Mouse (Mus musculus) neural tube, embryonic 12.5 days (tissue): Measurements from ENCODE around the gene Ifnlr1. TPM values are rescaled to one million over a fixed set of nuclear protein-coding genes. Genes with fewer than 3 reads are reported as not detected.
"Not testable (repeated sequence)": the region's sequence is repeated elsewhere in the genome, so short reads cannot be mapped to it uniquely, and the experiment has no call there.

Experiments
- ATAC-seq: fragments of 200-750 bp; cut with Nextera tagmentation; 2 replicates; pipeline ENCODE4 v1.8.0; 2017; ENCODE audit warnings: low read depth, mild to moderate bottlenecking, moderate TSS enrichment, moderate library complexity; ENCODE audit not compliant: low FRiP score
- H3K27ac ChIP-seq: fragments of 300-500 bp; sonication (generic); 2 replicates; pipeline ENCODE4 v1.5.1; 2016
- H3K27me3 ChIP-seq: fragments of 300-500 bp; sonication (generic); replicated peaks from 2 replicates; pipeline ENCODE4 v1.6.1; 2016; ENCODE audit warnings: mild to moderate bottlenecking
- H3K36me3 ChIP-seq: fragments of 300-500 bp; sonication (generic); 2 replicates; pipeline ENCODE4 v1.6.1; 2016; ENCODE audit warnings: mild to moderate bottlenecking
- H3K4me1 ChIP-seq: fragments of 300-500 bp; sonication (generic); 2 replicates; pipeline ENCODE4 v1.6.1; 2016
- H3K4me2 ChIP-seq: fragments of 300-500 bp; sonication (generic); replicated peaks from 2 replicates; pipeline ENCODE4 v1.6.1; 2016; ENCODE audit warnings: mild to moderate bottlenecking
- H3K4me3 ChIP-seq: fragments of 300-500 bp; sonication (generic); 2 replicates; pipeline ENCODE4 v1.5.1; 2016
- H3K9ac ChIP-seq: fragments of 300-500 bp; sonication (generic); 2 replicates; pipeline ENCODE4 v1.6.1; 2016; ENCODE audit warnings: mild to moderate bottlenecking
- H3K9me3 ChIP-seq: fragments of 300-500 bp; sonication (generic); 2 replicates; pipeline ENCODE4 v1.6.1; 2016; ENCODE audit warnings: mild to moderate bottlenecking
- WGBS: fragments of 180-500 bp; shearing (Covaris S2); methylation state at CpG from one replicate; pipeline ENCODE4 v1.1.7; 2016; 5-methylcytosine and 5-hydroxymethylcytosine counted together
- polyA plus RNA-seq: library from polyadenylated mRNA; unstranded; fragments of >200 nt; fragmentation: Nextera tagmentation; extraction: Ambion mirVana; gene quantifications from 2 replicates; pipeline ENCODE4 v1.2.1, GENCODE M21; 2016

The Ifnlr1 gene
- polyA plus RNA-seq = 0.15 and 0.22 TPM in 2 replicates

DNA sequence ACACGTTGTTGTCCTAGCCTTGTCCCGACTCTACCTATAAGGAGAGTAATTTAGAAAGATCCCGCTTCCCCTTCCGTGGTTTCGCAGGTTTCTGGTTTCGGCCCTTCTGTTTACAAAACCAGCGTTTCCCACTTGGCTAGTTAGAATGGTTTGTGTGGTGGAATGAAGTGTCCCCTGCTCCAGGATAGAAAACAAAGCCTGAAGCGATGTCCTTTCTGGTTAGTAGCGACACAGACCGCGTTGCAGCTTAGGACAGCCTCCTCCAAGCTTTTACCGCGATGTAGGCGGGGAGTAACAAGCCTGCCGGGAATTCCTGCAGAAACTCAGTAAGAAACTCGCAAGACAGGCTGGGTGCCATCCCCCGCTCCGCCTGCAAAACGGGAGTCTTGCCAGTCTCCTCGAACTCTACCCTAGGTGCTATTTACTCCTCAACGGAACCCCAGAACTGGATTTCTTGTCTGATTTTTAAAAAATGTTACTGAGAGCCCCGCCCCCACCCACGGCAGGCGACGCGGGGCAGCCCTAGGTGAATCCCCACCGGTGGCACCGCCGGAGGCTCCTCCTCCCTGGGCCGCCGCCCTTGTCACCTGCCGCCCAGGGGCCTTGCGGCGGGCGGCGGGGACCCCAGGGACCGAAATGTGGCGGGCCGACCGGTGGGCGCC lies at the start of gene Ifnlr1:
TSS of gene Ifnlr1 (plus strand) at position 382 of the 662 bp plus-strand sequence.
- peak within 1 kb of the TSS; percentile 57 for H3K9ac ChIP-seq
- peaks cover 40% of the 10 kb centered on the region for H3K27me3 ChIP-seq
- H3K4me2 ChIP-seq = peak within 1 kb of the TSS; percentile 97
- WGBS = under 1% methylated on average over 41 of the region's 41 CpGs
- no peak within 1 kb of the TSS for H3K27ac ChIP-seq
- peaks cover 12% of the 10 kb centered on the region for H3K4me1 ChIP-seq
- ATAC-seq = no peak
- no peaks in the 10 kb centered on the region for H3K9me3 ChIP-seq
- no peaks in the 10 kb centered on the region for H3K36me3 ChIP-seq
- peak within 1 kb of the TSS; percentile 45 for H3K4me3 ChIP-seq

DNA sequence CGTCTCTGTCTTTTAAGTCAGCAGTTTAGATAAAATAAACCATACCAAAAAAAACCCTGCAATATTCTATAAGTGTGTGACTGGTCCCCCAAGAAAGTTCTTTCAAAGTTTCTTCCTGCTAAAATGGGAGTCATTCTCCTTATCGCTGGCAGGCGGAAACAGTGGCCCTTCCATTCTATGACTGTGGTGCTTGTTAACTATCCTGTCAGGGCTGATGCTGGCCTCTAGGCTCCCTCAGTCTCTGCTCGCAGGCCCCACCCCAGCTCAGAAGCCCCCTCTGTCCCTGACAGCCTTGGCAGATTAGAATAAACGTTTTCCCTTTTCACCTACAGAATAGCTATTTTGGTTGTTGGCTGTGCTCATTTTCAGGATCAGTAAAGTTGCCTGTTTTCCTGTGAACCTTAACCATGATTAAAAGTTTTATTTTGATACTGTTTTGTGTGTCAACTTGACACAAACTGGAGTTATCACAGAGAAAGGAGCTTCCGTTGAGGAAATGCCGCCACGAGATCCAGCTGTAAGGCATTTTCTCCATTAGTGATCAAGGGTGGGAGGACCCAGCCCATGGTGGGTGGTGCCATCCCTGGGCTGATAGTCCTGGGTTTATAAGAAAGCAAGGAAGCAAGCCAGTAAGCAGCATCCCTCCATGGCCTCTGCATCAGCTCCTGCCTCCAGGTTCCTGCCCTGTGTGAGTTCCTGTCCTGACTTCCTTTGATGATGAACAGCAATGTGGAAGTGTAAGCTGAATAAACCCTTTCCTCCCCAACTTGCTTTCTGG lies 44.6 kb upstream of the Ifnlr1 start:
- not testable (repeated sequence) for H3K36me3 ChIP-seq, H3K4me1 ChIP-seq, H3K9me3 ChIP-seq, ATAC-seq, H3K27ac ChIP-seq, H3K4me3 ChIP-seq, H3K4me2 ChIP-seq, H3K9ac ChIP-seq, H3K27me3 ChIP-seq
- WGBS = 83% methylated on average over 8 of the region's 8 CpGs

DNA sequence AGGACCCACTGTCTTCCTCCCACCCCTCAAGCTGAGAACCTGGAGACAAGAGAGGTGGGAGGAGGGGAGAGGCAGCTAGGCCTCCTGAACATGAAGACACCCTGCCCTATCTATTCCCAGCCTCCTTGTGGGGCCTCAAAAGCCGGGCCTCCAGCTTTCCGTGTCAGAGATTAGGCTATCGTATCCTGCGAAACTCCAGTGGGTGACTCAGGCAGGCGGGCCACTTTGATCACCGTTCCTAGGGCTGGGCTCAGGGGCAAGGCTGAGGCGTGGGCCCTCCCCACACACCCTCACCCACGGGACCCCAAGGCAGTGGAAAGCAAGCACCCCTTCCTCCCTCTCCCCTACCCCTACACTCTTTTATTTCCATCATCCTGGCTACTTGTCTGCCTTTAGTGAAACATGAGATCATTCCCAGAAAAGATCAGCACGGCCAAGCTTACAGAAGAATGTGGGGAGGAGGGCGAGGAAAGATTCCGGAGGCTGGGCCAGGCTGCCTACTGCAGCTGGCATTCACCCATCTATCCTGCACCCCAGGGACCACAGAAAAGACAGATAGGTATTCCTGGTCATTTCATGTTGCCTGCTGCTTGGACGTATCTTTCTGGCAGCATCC lies 41.0 kb upstream of the Ifnlr1 start:
- H3K9me3 ChIP-seq = no peaks in the 10 kb centered on the region
- no peaks in the 10 kb centered on the region for H3K4me1 ChIP-seq
- H3K4me2 ChIP-seq = no peak overlapping the region
- no peak overlapping the region for H3K9ac ChIP-seq
- 75% methylated on average over 12 of the region's 12 CpGs for whole genome bisulfite sequencing
- H3K27me3 ChIP-seq = no peaks in the 10 kb centered on the region
- H3K36me3 ChIP-seq = no peaks in the 10 kb centered on the region
- H3K4me3 ChIP-seq = no peak overlapping the region
- no peak for ATAC-seq
- H3K27ac ChIP-seq = no peak overlapping the region

DNA sequence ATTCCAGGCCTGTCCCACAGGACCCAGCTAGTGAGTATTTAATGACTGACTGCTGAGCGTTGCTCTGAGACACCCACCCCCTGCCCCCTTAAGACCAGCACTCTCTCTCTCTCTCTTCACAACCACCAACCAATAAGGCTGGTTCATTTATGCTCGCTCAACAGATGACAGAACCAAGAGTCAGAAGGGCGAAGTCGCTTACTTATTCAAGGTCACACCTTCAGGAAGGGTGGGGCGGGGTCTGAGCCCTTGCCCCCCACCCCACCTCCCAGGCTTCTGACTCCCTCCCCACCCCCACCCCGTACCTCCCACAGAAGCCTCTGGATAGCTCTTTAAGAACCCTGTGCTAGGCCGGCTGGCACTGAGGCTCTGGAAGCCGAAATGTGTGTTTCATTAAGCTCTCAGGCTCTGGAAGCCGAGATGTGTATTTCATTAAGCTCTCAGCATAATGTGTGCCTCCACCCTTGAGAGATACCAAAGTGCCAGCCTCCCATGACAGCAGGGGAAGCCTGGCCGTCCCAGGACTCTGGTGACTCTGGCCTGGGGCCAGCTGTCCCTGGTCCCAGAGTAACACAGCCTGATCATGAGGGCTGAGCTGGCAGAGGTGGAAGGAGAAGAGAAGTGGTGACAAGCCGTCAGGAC lies 33.0 kb upstream of the Ifnlr1 start:
- no peak overlapping the region for H3K4me3 ChIP-seq
- H3K4me2 ChIP-seq = no peak overlapping the region
- no peak for ATAC-seq
- no peaks in the 10 kb centered on the region for H3K27me3 ChIP-seq
- no peaks in the 10 kb centered on the region for H3K36me3 ChIP-seq
- H3K9me3 ChIP-seq = no peaks in the 10 kb centered on the region
- no peak overlapping the region for H3K9ac ChIP-seq
- WGBS = 63% methylated on average over 11 of the region's 11 CpGs
- H3K4me1 ChIP-seq = peaks cover 6% of the 10 kb centered on the region; the same call in 1 of the 2 replicates
- H3K27ac ChIP-seq = no peak overlapping the region

DNA sequence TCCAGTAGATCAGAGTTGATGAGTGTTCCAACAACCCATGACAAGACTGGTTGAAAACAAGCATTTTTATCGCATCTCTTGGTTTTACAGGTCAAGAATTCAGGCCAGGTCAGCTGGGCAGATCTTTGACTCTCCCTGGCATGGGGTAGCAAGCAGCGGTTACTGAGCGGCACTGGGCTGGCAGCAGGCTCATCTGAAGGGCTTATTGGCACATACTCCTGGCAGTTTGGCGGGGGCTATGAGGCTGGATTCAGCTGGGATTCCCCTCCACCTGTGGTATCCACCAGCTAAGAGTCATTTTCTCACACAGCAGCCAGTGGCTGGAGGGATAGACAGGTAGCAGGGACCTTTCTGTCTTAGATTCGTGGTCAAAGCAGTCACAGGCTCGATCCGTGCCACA lies 32.1 kb upstream of the Ifnlr1 start:
- no peaks in the 10 kb centered on the region for H3K27me3 ChIP-seq
- H3K4me3 ChIP-seq = no peak overlapping the region
- no peaks in the 10 kb centered on the region for H3K9me3 ChIP-seq
- no peak overlapping the region for H3K27ac ChIP-seq
- H3K36me3 ChIP-seq = no peaks in the 10 kb centered on the region
- no peak for ATAC-seq
- H3K4me2 ChIP-seq = no peak overlapping the region
- peaks cover 6% of the 10 kb centered on the region; the same call in 1 of the 2 replicates for H3K4me1 ChIP-seq
- H3K9ac ChIP-seq = no peak overlapping the region
- 93% methylated on average over 7 of the region's 7 CpGs for WGBS

DNA sequence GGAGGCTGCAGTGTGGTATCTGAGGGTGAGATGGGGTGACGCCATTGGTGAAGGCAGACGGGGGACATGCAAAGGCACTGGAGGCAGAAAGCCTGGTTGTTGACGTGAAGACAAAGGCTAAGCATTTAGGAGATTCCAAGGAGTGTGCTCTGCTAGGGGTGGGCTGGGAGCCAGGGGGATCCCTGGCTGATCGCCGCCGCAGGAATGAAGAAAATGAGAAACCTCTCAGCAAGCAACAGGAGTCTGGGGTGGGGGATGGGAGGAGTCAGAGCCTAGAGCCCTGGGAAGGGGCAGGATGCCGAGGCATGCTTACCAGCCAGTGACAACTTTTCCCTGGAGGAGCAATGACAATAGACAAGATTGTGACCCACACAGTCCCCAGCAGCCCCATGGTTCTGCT lies 30.6 kb upstream of the Ifnlr1 start:
- Histone ChIP-seq H3K27ac (no peak overlapping the region), H3K9me3 (no peaks in the 10 kb centered on the region), H3K9ac (no peak overlapping the region), H3K4me1 (peaks cover 6% of the 10 kb centered on the region; the same call in 1 of the 2 replicates), H3K36me3 (no peaks in the 10 kb centered on the region), H3K4me3 (no peak overlapping the region), H3K27me3 (no peaks in the 10 kb centered on the region), H3K4me2 (no peak overlapping the region)
- 40% methylated on average over 7 of the region's 7 CpGs for WGBS
- ATAC-seq = no peak

DNA sequence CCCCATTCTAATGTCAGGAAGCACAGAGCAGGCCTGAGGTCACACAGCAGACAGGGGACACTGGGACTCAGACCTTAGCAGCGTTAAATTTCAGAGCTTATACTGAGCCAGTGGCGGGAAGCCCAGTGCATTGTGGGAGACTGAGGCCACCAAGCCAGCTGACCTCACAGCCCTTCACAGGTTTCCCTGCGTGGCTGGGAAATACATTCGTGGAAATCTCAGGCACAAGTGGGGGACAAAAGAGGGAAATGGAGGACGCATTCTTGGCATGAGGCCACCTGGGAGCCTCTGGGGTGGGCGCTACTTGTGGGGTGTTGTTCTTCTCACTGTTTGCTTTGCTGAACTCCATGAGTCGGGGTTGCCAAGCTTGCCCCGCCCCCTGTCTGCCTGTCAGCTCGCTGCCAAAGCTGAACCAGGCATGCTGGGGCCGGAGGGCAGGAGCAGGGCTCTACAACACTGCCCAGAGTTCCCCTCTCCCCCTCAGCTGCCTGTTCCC lies 29.9 kb upstream of the Ifnlr1 start:
- H3K27ac ChIP-seq = no peak overlapping the region
- no peak overlapping the region for H3K4me3 ChIP-seq
- no peak overlapping the region; the same call in 1 of the 2 replicates for H3K4me2 ChIP-seq
- H3K4me1 ChIP-seq = peaks cover 6% of the 10 kb centered on the region; the same call in 1 of the 2 replicates
- WGBS = 42% methylated on average over 10 of the region's 10 CpGs
- no peak overlapping the region for H3K9ac ChIP-seq
- H3K36me3 ChIP-seq = no peaks in the 10 kb centered on the region
- H3K27me3 ChIP-seq = no peaks in the 10 kb centered on the region
- ATAC-seq = no peak
- no peaks in the 10 kb centered on the region for H3K9me3 ChIP-seq

DNA sequence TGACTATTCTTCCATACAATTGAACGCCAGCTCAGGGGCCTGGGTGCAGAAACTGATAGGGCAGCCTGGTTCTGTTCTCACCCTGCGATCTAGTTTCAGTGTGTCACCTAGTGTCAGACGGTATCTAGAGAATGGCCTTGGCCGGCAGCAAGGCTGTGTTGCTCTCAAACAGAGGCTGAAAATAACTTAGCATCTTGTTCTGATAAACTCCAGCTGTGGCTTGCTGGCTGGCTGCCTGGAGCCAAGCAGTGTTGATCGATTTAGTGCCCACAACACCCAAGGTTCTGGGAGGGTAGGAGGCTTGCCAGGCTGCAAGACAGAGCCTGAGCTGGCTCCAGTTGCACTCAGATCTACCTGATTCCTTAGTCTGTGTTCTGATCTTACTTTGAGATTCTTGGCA lies 27.6 kb upstream of the Ifnlr1 start:
- no peak overlapping the region for H3K9ac ChIP-seq
- no peak for ATAC-seq
- H3K4me1 ChIP-seq = peaks cover 6% of the 10 kb centered on the region; the same call in 1 of the 2 replicates
- H3K27me3 ChIP-seq = no peaks in the 10 kb centered on the region
- H3K36me3 ChIP-seq = no peaks in the 10 kb centered on the region
- 85% methylated on average over 5 of the region's 5 CpGs for WGBS
- H3K4me2 ChIP-seq = no peak overlapping the region
- H3K9me3 ChIP-seq = no peaks in the 10 kb centered on the region
- no peak overlapping the region for H3K4me3 ChIP-seq
- H3K27ac ChIP-seq = no peak overlapping the region

DNA sequence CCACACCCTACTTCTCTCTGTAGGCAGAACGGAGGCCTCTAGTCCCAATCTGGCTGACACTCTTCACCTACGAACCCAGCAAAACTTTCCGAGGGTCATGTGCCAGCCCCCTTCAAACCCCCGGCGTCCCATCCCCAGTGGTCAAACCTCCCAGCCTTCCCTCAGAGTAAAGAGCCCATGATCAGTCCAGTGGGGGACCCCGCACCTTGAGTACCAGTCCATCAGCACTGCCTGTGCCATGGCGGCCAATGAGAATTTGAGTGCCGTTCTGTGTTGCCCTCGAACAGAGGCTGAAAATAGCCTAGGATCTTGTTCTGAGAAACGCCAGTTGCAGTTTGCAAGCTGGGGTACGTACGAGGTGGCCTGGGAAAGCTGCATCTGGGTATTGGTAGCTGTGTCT lies 27.2 kb upstream of the Ifnlr1 start:
- Histone ChIP-seq H3K4me3 (no peak overlapping the region), H3K36me3 (no peaks in the 10 kb centered on the region), H3K9ac (no peak overlapping the region), H3K9me3 (no peaks in the 10 kb centered on the region), H3K27me3 (no peaks in the 10 kb centered on the region), H3K4me2 (no peak overlapping the region), H3K27ac (no peak overlapping the region), H3K4me1 (peaks cover 6% of the 10 kb centered on the region; the same call in 1 of the 2 replicates)
- ATAC-seq = no peak
- 89% methylated on average over 12 of the region's 12 CpGs for WGBS

DNA sequence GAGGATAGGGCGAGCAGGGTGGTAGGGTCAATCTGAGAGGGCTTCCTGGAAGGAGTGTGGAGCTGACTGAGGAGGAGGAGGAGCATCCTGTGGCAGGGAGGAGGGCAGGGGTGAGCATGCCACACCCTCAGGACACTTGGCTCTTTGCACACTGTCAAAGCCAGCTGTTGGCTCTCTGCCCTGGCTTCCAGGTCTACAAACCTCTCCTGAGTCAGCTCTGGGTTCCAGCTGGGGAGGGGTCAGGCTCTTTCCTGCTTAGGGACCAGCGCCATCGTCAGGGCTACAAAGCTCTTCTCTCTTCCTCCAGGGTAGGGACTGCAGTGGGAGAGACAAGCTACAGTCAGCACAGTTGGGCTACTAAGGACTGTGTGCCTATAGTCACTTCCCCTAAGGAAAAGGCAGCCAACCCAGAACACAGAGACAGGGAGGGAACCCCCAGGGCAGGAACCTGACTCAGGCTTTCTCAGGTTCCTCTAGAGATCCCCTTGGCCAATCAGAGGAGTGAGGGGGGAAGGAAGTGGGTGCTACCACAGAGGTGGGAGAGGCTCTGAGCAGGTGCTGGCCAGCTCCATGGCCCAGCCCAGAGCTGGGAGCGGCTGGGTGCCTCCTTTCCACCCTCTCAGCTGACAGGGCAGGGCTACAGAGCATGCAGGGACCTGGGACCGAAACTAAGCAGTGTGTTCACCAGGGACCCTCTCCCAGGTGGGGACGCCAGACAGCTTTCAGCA lies 24.8 kb upstream of the Ifnlr1 start:
- Histone ChIP-seq H3K4me1 (0 out of 2 replicates have a peak, but pooled peaks cover 1% of the 10 kb centered on the region), H3K27ac (no peak overlapping the region), H3K36me3 (no peaks in the 10 kb centered on the region), H3K4me2 (no peak overlapping the region), H3K4me3 (no peak overlapping the region), H3K27me3 (no peaks in the 10 kb centered on the region), H3K9me3 (no peaks in the 10 kb centered on the region), H3K9ac (no peak overlapping the region)
- ATAC-seq = no peak
- WGBS = 57% methylated on average over 6 of the region's 6 CpGs

DNA sequence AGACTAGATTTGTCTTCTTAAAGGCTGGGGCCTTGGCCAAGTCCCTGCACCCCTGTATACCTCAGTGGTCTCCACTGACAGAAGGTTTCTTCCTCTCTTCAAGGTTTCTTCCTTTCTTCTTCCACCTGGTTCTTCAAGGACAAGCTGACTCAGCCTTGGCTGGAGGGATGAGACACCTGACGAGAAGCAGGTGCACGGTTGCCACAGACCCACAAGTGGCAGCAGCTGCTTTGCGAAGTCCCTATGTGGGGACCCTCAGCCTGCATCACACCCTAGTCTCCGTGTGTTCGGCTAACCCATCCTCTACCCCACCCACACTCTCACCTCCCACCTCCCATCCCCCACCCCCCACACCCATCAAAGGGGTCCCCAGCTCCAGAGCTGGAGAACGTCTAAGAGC lies 24.1 kb upstream of the Ifnlr1 start:
- H3K9ac ChIP-seq = no peak overlapping the region
- H3K4me3 ChIP-seq = no peak overlapping the region
- no peaks in the 10 kb centered on the region for H3K9me3 ChIP-seq
- WGBS = 78% methylated on average over 6 of the region's 6 CpGs
- no peak overlapping the region for H3K4me2 ChIP-seq
- H3K27me3 ChIP-seq = no peaks in the 10 kb centered on the region
- no peak for ATAC-seq
- no peaks in the 10 kb centered on the region for H3K36me3 ChIP-seq
- no peak overlapping the region for H3K27ac ChIP-seq
- no peaks in the 10 kb centered on the region for H3K4me1 ChIP-seq
